Mouse (Mus musculus): ENCODE measurements around the gene Xntrpc. TPM values are rescaled to one million over a fixed set of nuclear protein-coding genes. Genes with fewer than 3 reads are reported as not detected.

Xntrpc gene
- polyA plus RNA-seq, 1 experiment from 2014 or later = 0.15 TPM

DNA sequence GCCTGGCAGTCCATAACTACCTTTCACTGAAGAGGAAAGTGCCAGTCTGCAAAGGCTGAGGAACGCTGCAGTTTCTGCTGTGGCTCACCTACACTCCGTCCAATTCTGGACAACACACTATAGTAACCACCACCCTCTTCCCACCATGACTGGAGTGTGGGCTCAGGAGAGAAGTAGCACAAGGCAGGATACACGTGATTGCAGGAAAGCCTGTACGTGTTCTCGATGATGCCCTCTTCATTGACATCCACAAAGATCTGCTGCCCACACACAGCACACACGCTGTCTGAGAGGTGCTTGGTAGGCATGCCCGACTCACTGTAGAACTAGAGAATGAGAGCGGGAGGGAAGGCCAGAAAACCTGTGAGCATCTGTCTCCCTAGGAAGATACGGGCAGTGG lies 41.7 kb upstream of the Xntrpc start:
- H3K27me3 ChIP-seq (ENCODE audit: insufficient read depth, low read length) = no peaks in the 10 kb centered on the region
- no peaks in the 10 kb centered on the region for H3K9me3 ChIP-seq (ENCODE audit: low read length)
- peaks cover 22% of the 10 kb centered on the region for H3K36me3 ChIP-seq (replicated peaks; ENCODE audit: insufficient read depth, low read length)
- no peaks in the 10 kb centered on the region for H3K4me1 ChIP-seq (ENCODE audit: insufficient read depth)
- DNase-seq (no peak), ATAC-seq (no peak)
- no peak overlapping the region for H3K9ac ChIP-seq (replicated peaks)
- no peak overlapping the region for H3K4me2 ChIP-seq (ENCODE audit: low read depth, low read length)
- H3K27ac ChIP-seq (ENCODE audit: low read depth) = no peak overlapping the region
- WGBS (ENCODE audit: insufficient replicate concordance) = 91% methylated on average over 9 of the region's 9 CpGs
- TF ChIP-seq CTCF (IDR thresholded peaks at IDR 0.05; ENCODE audit: low read depth) = no peak
- TF ChIP-seq EP300 (IDR thresholded peaks at IDR 0.05; ENCODE audit: low read depth) = no peak
- H3K4me3 ChIP-seq (ENCODE audit: low read depth, low read length) = no peak overlapping the region

GRCm38 (mm10) chr7:102025187-102026119 lies 40.1 kb upstream of the Xntrpc start:
- H3K4me3 ChIP-seq (ENCODE audit: low read depth, low read length) = no peak overlapping the region
- H3K9ac ChIP-seq (replicated peaks) = no peak overlapping the region
- H3K36me3 ChIP-seq (replicated peaks; ENCODE audit: insufficient read depth, low read length) = peaks cover 29% of the 10 kb centered on the region
- no peak overlapping the region for H3K4me2 ChIP-seq (ENCODE audit: low read depth, low read length)
- TF ChIP-seq EP300 (IDR thresholded peaks at IDR 0.05; ENCODE audit: low read depth) = peak; percentile 11; the same call in 1 of the 2 replicates
- no peak for TF ChIP-seq CTCF (IDR thresholded peaks at IDR 0.05; ENCODE audit: low read depth)
- H3K27me3 ChIP-seq (ENCODE audit: insufficient read depth, low read length) = no peaks in the 10 kb centered on the region
- H3K9me3 ChIP-seq (ENCODE audit: low read length) = no peaks in the 10 kb centered on the region
- no peak for DNase-seq
- H3K4me1 ChIP-seq (ENCODE audit: insufficient read depth) = no peaks in the 10 kb centered on the region
- ATAC-seq = peak; percentile 71
- 77% methylated on average over 2 of the region's 2 CpGs for WGBS (ENCODE audit: insufficient replicate concordance)
- no peak overlapping the region for H3K27ac ChIP-seq (ENCODE audit: low read depth)

- Histone ChIP-seq H3K36me3 (replicated peaks; ENCODE audit: insufficient read depth, low read length) (peaks cover 61% of the 10 kb centered on the region), H3K27me3 (ENCODE audit: insufficient read depth, low read length) (no peaks in the 10 kb centered on the region)
- no peak for ATAC-seq
Observed at GRCm38 (mm10) chr7:102034904-102035303, 30.6 kb upstream of the Xntrpc start.

GRCm38 (mm10) chr7:102035534-102035933 lies 30.0 kb upstream of the Xntrpc start:
- Histone ChIP-seq H3K4me2 (ENCODE audit: low read depth, low read length) (no peak overlapping the region), H3K9me3 (ENCODE audit: low read length) (no peaks in the 10 kb centered on the region), H3K27ac (ENCODE audit: low read depth) (no peak overlapping the region), H3K36me3 (replicated peaks; ENCODE audit: insufficient read depth, low read length) (peaks cover 61% of the 10 kb centered on the region), H3K27me3 (ENCODE audit: insufficient read depth, low read length) (no peaks in the 10 kb centered on the region), H3K4me1 (ENCODE audit: insufficient read depth) (no peaks in the 10 kb centered on the region), H3K9ac (replicated peaks) (no peak overlapping the region), H3K4me3 (ENCODE audit: low read depth, low read length) (no peak overlapping the region)
- DNase-seq (no peak), ATAC-seq (no peak)
- 73% methylated on average over 2 of the region's 2 CpGs for WGBS (ENCODE audit: insufficient replicate concordance)
- TF ChIP-seq EP300 (IDR thresholded peaks at IDR 0.05; ENCODE audit: low read depth) = no peak
- TF ChIP-seq CTCF (IDR thresholded peaks at IDR 0.05; ENCODE audit: low read depth) = no peak

More at GRCm38 (mm10) chr7:102034904-102035303, 30.6 kb upstream of the Xntrpc start:
- TF ChIP-seq CTCF (IDR thresholded peaks at IDR 0.05; ENCODE audit: low read depth) = peak; percentile 54
- no peak for TF ChIP-seq EP300 (IDR thresholded peaks at IDR 0.05; ENCODE audit: low read depth)
- H3K9me3 ChIP-seq (ENCODE audit: low read length) = no peaks in the 10 kb centered on the region
- 91% methylated on average over 1 of the region's 1 CpGs for WGBS (ENCODE audit: insufficient replicate concordance)
- no peak overlapping the region for H3K27ac ChIP-seq (ENCODE audit: low read depth)
- no peak overlapping the region for H3K9ac ChIP-seq (replicated peaks)
- H3K4me1 ChIP-seq (ENCODE audit: insufficient read depth) = no peaks in the 10 kb centered on the region
- H3K4me3 ChIP-seq (ENCODE audit: low read depth, low read length) = no peak overlapping the region
- H3K4me2 ChIP-seq (ENCODE audit: low read depth, low read length) = no peak overlapping the region
- DNase-seq = no peak

DNA sequence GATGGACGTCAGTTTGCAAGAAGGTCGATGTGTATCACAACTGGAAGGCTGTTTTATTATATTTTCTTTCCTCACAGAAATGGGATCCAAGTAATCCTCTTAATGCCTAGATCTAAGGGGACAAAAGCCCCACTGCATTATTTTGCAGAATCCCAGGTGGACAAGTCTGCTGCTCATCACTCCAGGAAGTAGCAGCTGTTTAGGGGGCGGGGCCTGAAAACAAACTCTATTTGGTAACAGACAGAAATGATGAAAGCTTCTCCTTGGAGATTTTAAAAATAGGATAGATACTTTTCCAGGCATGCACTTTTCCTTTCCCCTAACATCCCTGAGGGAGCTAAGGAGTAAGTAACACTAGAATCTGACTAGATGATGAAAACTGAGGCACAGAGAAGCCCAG lies 28.2 kb upstream of the Xntrpc start:
- Histone ChIP-seq H3K36me3 (replicated peaks; ENCODE audit: insufficient read depth, low read length) (peaks cover 59% of the 10 kb centered on the region), H3K4me1 (ENCODE audit: insufficient read depth) (no peaks in the 10 kb centered on the region), H3K4me3 (ENCODE audit: low read depth, low read length) (no peak overlapping the region), H3K9me3 (ENCODE audit: low read length) (no peaks in the 10 kb centered on the region), H3K4me2 (ENCODE audit: low read depth, low read length) (no peak overlapping the region), H3K27ac (ENCODE audit: low read depth) (no peak overlapping the region), H3K9ac (replicated peaks) (no peak overlapping the region), H3K27me3 (ENCODE audit: insufficient read depth, low read length) (no peaks in the 10 kb centered on the region)
- TF ChIP-seq EP300 (IDR thresholded peaks at IDR 0.05; ENCODE audit: low read depth) (no peak), CTCF (IDR thresholded peaks at IDR 0.05; ENCODE audit: low read depth) (no peak)
- DNase-seq = no peak
- 88% methylated on average over 3 of the region's 3 CpGs for WGBS (ENCODE audit: insufficient replicate concordance)
- ATAC-seq = no peak

DNA sequence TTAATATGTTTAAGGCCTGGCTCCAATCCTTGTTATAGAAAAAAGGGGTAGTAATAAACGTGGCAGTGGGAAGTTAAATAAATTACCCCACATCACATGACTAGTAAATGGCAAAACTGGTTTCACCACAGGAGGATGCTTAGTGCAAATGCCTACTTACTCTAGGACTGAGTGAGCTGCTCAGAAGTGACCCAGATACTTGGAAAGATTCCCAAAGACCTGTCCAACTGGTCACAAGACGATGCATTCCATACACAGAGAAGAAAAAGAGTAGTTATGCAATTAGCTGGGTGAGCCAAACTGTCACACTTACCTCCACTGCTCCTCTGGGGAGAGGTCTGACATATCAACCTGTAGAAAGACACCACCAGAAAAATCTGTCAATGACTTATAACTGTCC lies 23.2 kb upstream of the Xntrpc start:
- ATAC-seq = no peak
- DNase-seq = no peak

More for the DNA sequence above, 23.2 kb upstream of the Xntrpc start:
- WGBS (ENCODE audit: insufficient replicate concordance) = 48% methylated on average over 2 of the region's 2 CpGs
- TF ChIP-seq EP300 (IDR thresholded peaks at IDR 0.05; ENCODE audit: low read depth) = no peak
- no peak for TF ChIP-seq CTCF (IDR thresholded peaks at IDR 0.05; ENCODE audit: low read depth)
- Histone ChIP-seq H3K9me3 (ENCODE audit: low read length) (no peaks in the 10 kb centered on the region), H3K27ac (ENCODE audit: low read depth) (no peak overlapping the region), H3K27me3 (ENCODE audit: insufficient read depth, low read length) (no peaks in the 10 kb centered on the region), H3K36me3 (replicated peaks; ENCODE audit: insufficient read depth, low read length) (peaks cover 32% of the 10 kb centered on the region), H3K9ac (replicated peaks) (no peak overlapping the region), H3K4me2 (ENCODE audit: low read depth, low read length) (no peak overlapping the region), H3K4me1 (ENCODE audit: insufficient read depth) (no peaks in the 10 kb centered on the region), H3K4me3 (ENCODE audit: low read depth, low read length) (no peak overlapping the region)

All from liver, postnatal 0 days (tissue).